Mouse (Mus musculus) midbrain, postnatal 0 days (tissue): ENCODE measurements around the gene Btbd2. TPM values are rescaled to one million over a fixed set of nuclear protein-coding genes. Genes with fewer than 3 reads are reported as not detected.
"Not testable (repeated sequence)": the region's sequence is repeated elsewhere in the genome, so short reads cannot be mapped to it uniquely, and the experiment has no call there.

Source experiments
- ATAC-seq: fragments of 200-750 bp; cut with Nextera tagmentation; 2 replicates; pipeline ENCODE4 v1.8.0; 2017; ENCODE audit warnings: moderate number of reproducible peaks, mild to moderate bottlenecking, moderate TSS enrichment, moderate library complexity; ENCODE audit not compliant: low FRiP score
- DNase-seq: peaks from one replicate; pipeline ENCODE4 v3.0.0-alpha.2; 2015; ENCODE audit warnings: low spot score
- H3K27ac ChIP-seq: fragments of 300-500 bp; sonication (generic); 2 replicates; pipeline ENCODE4 v1.5.1; 2014; ENCODE audit warnings: low read depth, mild to moderate bottlenecking, low read length, mixed read lengths
- H3K27me3 ChIP-seq: fragments of 300-500 bp; sonication (generic); 2 replicates; pipeline ENCODE4 v1.6.1; 2014; ENCODE audit warnings: low read length, control low read depth, mixed read lengths; ENCODE audit not compliant: insufficient read depth
- H3K36me3 ChIP-seq: fragments of 300-500 bp; sonication (generic); 2 replicates; pipeline ENCODE4 v1.6.1; 2014; ENCODE audit warnings: low read length, control low read depth, mixed read lengths; ENCODE audit not compliant: insufficient read depth
- H3K4me1 ChIP-seq: fragments of 300-500 bp; sonication (generic); 2 replicates; pipeline ENCODE4 v1.6.1; 2014; ENCODE audit warnings: mild to moderate bottlenecking, control low read depth, antibody characterized with exemption, low read length, mixed read lengths; ENCODE audit not compliant: insufficient read depth
- H3K4me2 ChIP-seq: fragments of 300-500 bp; sonication (generic); 2 replicates; pipeline ENCODE4 v1.6.1; 2014; ENCODE audit warnings: low read depth, mild to moderate bottlenecking, low read length, mixed read lengths; ENCODE audit not compliant: poor library complexity, severe bottlenecking
- H3K4me3 ChIP-seq: fragments of 300-500 bp; sonication (generic); 2 replicates; pipeline ENCODE4 v1.5.1; 2014; ENCODE audit warnings: low read depth, mild to moderate bottlenecking, low read length, moderate library complexity
- H3K9ac ChIP-seq: fragments of 300-500 bp; sonication (generic); replicated peaks from 2 replicates; pipeline ENCODE4 v1.6.1; 2014; ENCODE audit warnings: mild to moderate bottlenecking, low read length, moderate library complexity, mixed read lengths; ENCODE audit not compliant: poor library complexity, severe bottlenecking
- H3K9me3 ChIP-seq: fragments of 300-500 bp; sonication (generic); 2 replicates; pipeline ENCODE4 v1.6.1; 2016; ENCODE audit warnings: low read length, control low read depth
- CTCF ChIP-seq: IDR thresholded peaks from 2 replicates; pipeline ENCODE4 v1.5.1; 2016; ENCODE audit warnings: antibody characterized with exemption, mild to moderate bottlenecking
- WGBS: fragments of 180-500 bp; shearing (Covaris S2); extraction: QIAGEN DNeasy Blood & Tissue Kit; methylation state at CpG from one replicate; pipeline ENCODE4 v1.1.7; 2014; 5-methylcytosine and 5-hydroxymethylcytosine counted together
- polyA plus RNA-seq: library from polyadenylated mRNA; unstranded; fragments of >200 nt; fragmentation: Nextera tagmentation; extraction: Ambion mirVana; gene quantifications from 2 replicates; pipeline ENCODE4 v1.2.1, GENCODE M21; 2015
- total RNA-seq: library from RNA; depleted of rRNA; stranded (reverse); fragments of >200 nt; gene quantifications from 2 replicates; pipeline ENCODE4 v1.2.3, GENCODE M21; 2014

The Btbd2 gene
- total and polyA plus RNA-seq, 2 experiments from 2014 or later, result 71.6 to 215 TPM

- H3K4me2 ChIP-seq, result no peak overlapping the region
- ATAC-seq, result no peak
- no peak for DNase-seq
- H3K36me3 ChIP-seq, result peaks cover 58% of the 10 kb centered on the region
- no peak overlapping the region for H3K27ac ChIP-seq
- H3K4me3 ChIP-seq, result no peak overlapping the region
- no peaks in the 10 kb centered on the region for H3K9me3 ChIP-seq
- H3K27me3 ChIP-seq, result no peaks in the 10 kb centered on the region
- 92% methylated on average over 9 of the region's 9 CpGs for WGBS
- no peak for TF ChIP-seq CTCF
- no peaks in the 10 kb centered on the region for H3K4me1 ChIP-seq
- H3K9ac ChIP-seq, result no peak overlapping the region
These were observed 46.6 kb downstream of the Btbd2 start for GRCm38 (mm10) chr10:80610116-80610785.

DNA sequence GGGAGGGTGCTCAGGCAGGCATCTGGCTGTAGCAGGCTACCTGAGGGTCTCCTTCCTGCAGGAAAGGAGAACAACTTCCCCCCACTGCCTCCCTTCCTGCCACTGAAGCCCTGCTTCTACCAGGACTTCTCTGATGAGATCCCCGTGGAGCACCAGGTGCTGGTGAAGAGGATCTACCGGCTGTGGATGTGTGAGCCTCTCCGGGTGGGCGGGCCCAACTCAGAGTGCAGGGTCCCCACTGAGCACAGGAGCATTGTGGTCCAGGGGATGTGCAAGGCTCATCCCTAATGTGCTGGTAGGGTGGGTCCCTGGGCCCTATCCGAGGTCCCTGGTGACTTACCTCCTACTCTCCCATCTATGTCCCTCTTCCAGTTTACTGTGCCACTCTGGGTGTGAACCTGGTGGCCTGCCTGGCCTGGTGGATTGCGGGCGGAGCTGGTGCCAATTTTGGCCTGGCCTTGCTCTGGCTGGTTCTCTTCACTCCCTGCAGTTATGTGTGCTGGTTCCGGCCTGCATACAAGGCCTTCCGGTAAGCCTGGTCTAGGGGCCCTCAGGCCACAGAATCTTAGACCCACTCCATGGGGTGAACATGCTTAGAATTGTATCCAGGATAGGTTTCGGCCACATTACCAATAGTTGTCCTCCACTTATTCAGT is 47.5 kb downstream of the Btbd2 start:
- TF ChIP-seq CTCF, result no peak
- H3K36me3 ChIP-seq, result peaks cover 49% of the 10 kb centered on the region
- H3K27ac ChIP-seq, result no peak overlapping the region
- 93% methylated on average over 10 of the region's 10 CpGs for WGBS
- no peak overlapping the region for H3K9ac ChIP-seq
- ATAC-seq (no peak), DNase-seq (no peak)
- H3K4me3 ChIP-seq, result no peak overlapping the region
- no peak overlapping the region for H3K4me2 ChIP-seq
- no peaks in the 10 kb centered on the region for H3K27me3 ChIP-seq
- no peaks in the 10 kb centered on the region for H3K4me1 ChIP-seq
- H3K9me3 ChIP-seq, result no peaks in the 10 kb centered on the region

GRCm38 (mm10) chr10:80608435-80608834 is 48.4 kb downstream of the Btbd2 start:
- H3K9ac ChIP-seq, result no peak overlapping the region
- TF ChIP-seq CTCF, result no peak
- no peak overlapping the region for H3K4me3 ChIP-seq
- no peaks in the 10 kb centered on the region for H3K27me3 ChIP-seq
- no peaks in the 10 kb centered on the region for H3K9me3 ChIP-seq
- H3K27ac ChIP-seq, result no peak overlapping the region
- peaks cover 44% of the 10 kb centered on the region for H3K36me3 ChIP-seq
- H3K4me2 ChIP-seq, result no peak overlapping the region
- DNase-seq (no peak), ATAC-seq (no peak)
- H3K4me1 ChIP-seq, result peaks cover 9% of the 10 kb centered on the region; the same call in 1 of the 2 replicates
- WGBS, result 92% methylated on average over 3 of the region's 3 CpGs

DNA sequence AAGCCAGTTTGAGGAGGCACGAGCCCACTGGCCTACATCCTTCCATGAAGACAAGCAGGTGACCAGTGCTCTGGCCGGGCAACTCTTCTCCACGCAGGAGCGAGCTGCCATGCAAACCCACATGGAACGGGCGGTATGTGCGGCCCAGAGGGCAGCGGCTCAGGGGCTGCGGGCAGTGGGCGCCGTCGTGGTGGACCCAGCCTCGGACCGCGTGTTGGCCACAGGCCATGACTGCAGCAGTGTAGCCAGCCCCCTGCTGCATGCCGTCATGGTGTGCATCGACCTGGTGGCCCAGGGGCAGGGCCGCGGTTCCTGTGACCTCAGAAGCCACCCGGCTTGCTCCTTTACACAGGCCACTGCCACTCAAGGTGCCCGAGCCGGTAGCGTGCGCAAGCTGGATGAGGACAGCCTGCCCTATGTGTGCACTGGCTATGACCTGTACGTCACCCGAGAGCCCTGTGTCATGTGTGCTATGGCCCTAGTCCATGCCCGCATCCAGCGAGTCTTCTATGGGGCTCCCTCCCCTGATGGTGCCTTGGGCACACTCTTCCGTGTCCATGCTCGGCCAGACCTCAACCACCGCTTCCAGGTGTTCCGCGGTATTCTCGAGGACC is 50.0 kb downstream of the Btbd2 start:
- H3K9ac ChIP-seq, result no peak overlapping the region
- H3K4me2 ChIP-seq, result no peak overlapping the region
- H3K4me1 ChIP-seq, result peaks cover 10% of the 10 kb centered on the region; the same call in 1 of the 2 replicates
- no peak overlapping the region for H3K27ac ChIP-seq
- no peak overlapping the region for H3K4me3 ChIP-seq
- H3K36me3 ChIP-seq, result peaks cover 37% of the 10 kb centered on the region
- WGBS, result 96% methylated on average over 33 of the region's 34 CpGs
- no peaks in the 10 kb centered on the region for H3K9me3 ChIP-seq
- DNase-seq, result no peak
- no peaks in the 10 kb centered on the region for H3K27me3 ChIP-seq
- no peak for ATAC-seq
- no peak for TF ChIP-seq CTCF

DNA sequence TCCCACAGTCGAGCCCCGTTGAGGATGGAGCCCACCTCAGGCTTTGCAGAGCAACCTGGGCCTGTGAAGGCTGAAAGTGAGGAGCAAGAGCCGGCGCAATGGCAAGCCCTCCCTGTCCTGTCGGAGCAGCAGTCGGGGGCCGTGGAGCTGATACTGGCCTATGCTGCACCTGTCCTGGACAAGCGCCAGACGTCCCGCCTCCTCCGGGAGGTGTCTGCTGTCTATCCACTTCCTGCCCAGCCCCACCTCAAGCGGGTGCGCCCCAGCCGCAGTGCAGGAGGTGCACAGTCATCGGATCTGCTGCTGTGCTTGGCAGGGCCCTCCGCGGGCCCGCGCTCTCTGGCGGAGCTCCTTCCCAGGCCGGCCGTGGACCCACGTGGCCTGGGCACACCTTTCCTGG is 50.6 kb downstream of the Btbd2 start:
- no peaks in the 10 kb centered on the region for H3K9me3 ChIP-seq
- no peak overlapping the region for H3K4me2 ChIP-seq
- no peaks in the 10 kb centered on the region for H3K27me3 ChIP-seq
- no peak for TF ChIP-seq CTCF
- no peak overlapping the region for H3K9ac ChIP-seq
- no peak for DNase-seq
- H3K36me3 ChIP-seq, result peaks cover 37% of the 10 kb centered on the region
- H3K27ac ChIP-seq, result no peak overlapping the region
- no peak for ATAC-seq
- peaks cover 10% of the 10 kb centered on the region; the same call in 1 of the 2 replicates for H3K4me1 ChIP-seq
- WGBS, result 95% methylated on average over 23 of the region's 23 CpGs
- H3K4me3 ChIP-seq, result no peak overlapping the region

- Histone ChIP-seq H3K4me1 (peaks cover 10% of the 10 kb centered on the region; the same call in 1 of the 2 replicates), H3K36me3 (peaks cover 37% of the 10 kb centered on the region)
- H3K4me3 ChIP-seq, DNase-seq, H3K27me3 ChIP-seq, H3K4me2 ChIP-seq, H3K27ac ChIP-seq, ATAC-seq, H3K9me3 ChIP-seq, H3K9ac ChIP-seq: not testable (repeated sequence)
- WGBS, result 88% methylated on average over 4 of the region's 4 CpGs
These were observed 51.1 kb downstream of the Btbd2 start, which contains the start of gene Gm49322 for GRCm38 (mm10) chr10:80605721-80606120. Gene Gm49322, plus strand, starts transcription at chr10:80606021.
